Mouse (Mus musculus): Measurements from ENCODE around the gene B4galnt2. TPM values are rescaled to one million over a fixed set of nuclear protein-coding genes. Genes with fewer than 3 reads are reported as not detected.

Gene B4galnt2
- polyA plus RNA-seq, 1 experiment from 2014 or later, result not detected

DNA sequence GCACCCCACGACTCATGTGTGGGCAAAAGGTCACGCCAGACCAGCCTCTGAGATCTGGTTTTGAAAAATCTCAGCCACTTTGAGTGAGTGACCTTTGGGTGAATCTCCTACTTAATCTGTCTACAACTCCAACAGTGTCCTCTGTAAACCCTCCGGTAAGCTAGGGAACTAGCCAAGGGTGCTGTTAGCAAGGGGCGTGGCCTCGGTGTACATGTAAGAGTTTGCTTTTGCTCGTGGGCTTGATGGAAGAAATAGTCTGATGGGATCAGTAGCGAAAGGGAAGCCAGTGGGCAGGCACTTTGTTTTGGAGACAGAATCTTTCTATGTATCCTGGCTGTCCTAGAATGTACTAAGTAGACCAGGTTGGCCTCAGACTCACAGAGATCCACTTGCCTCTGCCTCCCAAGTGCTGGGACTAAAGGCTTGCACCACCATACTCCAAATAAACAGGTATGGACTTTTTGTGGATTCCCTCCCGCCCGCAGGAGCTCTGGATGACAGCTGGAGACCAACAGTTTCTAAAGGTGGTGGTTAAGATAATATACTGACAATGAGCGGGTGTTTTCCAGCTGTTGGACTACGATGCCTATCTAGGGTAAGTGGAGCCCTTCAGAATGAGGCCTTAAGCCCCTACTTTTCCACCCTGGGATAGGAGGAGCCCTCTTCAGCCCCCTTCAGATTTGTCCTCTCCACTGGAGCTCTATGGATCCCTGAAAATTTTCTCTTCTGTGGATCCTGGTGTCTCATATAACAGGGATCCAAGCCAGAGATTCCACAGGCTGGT lies 86.3 kb downstream of the B4galnt2 start:
- WGBS, result 70% methylated on average over 11 of the region's 11 CpGs
- Histone ChIP-seq H3K9ac (ENCODE audit: low read depth, low read length) (no peak overlapping the region), H3K9me3 (ENCODE audit: control insufficient read depth, low read length) (no peaks in the 10 kb centered on the region), H3K4me3 (ENCODE audit: low read depth, low read length) (no peak overlapping the region), H3K27me3 (replicated peaks; ENCODE audit: control insufficient read depth, insufficient read depth, low read length) (peaks cover 83% of the 10 kb centered on the region), H3K4me1 (ENCODE audit: control insufficient read depth, insufficient read depth, low read length) (peaks cover 10% of the 10 kb centered on the region), H3K36me3 (ENCODE audit: control insufficient read depth, insufficient read depth, low read length) (no peaks in the 10 kb centered on the region), H3K4me2 (ENCODE audit: low read depth, low read length) (no peak overlapping the region), H3K27ac (replicated peaks; ENCODE audit: low read depth, low read length) (no peak overlapping the region)
- ATAC-seq (ENCODE audit: low read depth), result no peak
- DNase-seq (ENCODE audit: low spot score), result no peak

DNA sequence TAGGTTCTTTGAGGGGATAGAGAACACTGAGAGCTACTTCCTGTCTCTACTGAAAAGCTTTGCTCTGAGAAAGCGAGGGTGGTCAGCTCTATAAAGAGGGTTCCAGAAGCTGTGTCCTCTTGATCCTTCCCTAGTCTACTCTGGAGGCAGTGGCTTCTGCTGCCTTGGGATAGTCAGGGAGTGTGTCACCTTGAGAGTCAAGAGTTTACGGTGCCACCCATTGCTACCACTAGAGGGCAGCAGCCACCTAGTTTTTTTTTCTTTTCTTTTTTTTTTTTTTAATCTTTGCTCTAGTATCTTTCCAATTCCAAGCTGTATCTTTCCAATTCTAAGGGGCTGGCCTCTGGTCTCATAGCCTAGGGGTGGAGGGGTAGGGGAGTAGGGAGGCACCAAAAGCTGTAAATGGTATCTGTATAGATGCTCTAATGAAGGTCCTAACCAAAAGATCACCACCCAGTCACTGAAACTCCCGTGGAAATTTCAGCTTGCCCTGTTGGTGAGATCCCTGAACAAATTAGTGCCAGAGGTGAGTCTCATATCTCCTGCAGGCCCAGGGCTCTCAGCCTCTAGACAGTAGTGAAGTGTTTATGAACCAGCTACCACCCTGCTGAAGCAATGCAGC lies 87.1 kb downstream of the B4galnt2 start:
- H3K27ac ChIP-seq (replicated peaks; ENCODE audit: low read depth, low read length), result no peak overlapping the region
- H3K9me3 ChIP-seq (ENCODE audit: control insufficient read depth, low read length), result no peaks in the 10 kb centered on the region
- no peak for DNase-seq (ENCODE audit: low spot score)
- ATAC-seq (ENCODE audit: low read depth), result no peak
- peaks cover 10% of the 10 kb centered on the region for H3K4me1 ChIP-seq (ENCODE audit: control insufficient read depth, insufficient read depth, low read length)
- peaks cover 78% of the 10 kb centered on the region for H3K27me3 ChIP-seq (replicated peaks; ENCODE audit: control insufficient read depth, insufficient read depth, low read length)
- no peak overlapping the region for H3K9ac ChIP-seq (ENCODE audit: low read depth, low read length)
- no peak overlapping the region for H3K4me3 ChIP-seq (ENCODE audit: low read depth, low read length)
- 0 out of 2 replicates have a peak overlapping the region, but pooled peaks have one; percentile 4 for H3K4me2 ChIP-seq (ENCODE audit: low read depth, low read length)
- 18% methylated on average over 3 of the region's 3 CpGs for WGBS
- no peaks in the 10 kb centered on the region for H3K36me3 ChIP-seq (ENCODE audit: control insufficient read depth, insufficient read depth, low read length)

DNA sequence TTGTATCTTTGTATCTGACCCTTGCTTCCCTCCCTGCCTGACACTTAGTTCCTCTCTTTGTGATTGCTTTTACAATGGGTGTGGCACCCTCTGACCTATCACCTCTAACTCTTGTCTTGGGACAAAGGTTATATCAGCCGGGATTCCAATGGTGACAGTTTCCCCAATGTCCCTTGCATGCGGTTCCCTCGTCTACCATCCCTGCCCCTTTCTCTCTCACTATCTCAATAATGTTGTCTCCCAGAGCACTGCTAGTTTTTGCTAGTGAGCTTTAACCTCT lies 87.6 kb downstream of the B4galnt2 start:
- no peak overlapping the region for H3K27ac ChIP-seq (replicated peaks; ENCODE audit: low read depth, low read length)
- H3K4me3 ChIP-seq (ENCODE audit: low read depth, low read length), result 0 out of 2 replicates have a peak overlapping the region, but pooled peaks have one; percentile 5
- WGBS, result 24% methylated on average over 3 of the region's 3 CpGs
- H3K36me3 ChIP-seq (ENCODE audit: control insufficient read depth, insufficient read depth, low read length), result no peaks in the 10 kb centered on the region
- peaks cover 10% of the 10 kb centered on the region for H3K4me1 ChIP-seq (ENCODE audit: control insufficient read depth, insufficient read depth, low read length)
- DNase-seq (ENCODE audit: low spot score), result no peak
- ATAC-seq (ENCODE audit: low read depth), result no peak
- H3K9me3 ChIP-seq (ENCODE audit: control insufficient read depth, low read length), result no peaks in the 10 kb centered on the region
- peaks cover 74% of the 10 kb centered on the region for H3K27me3 ChIP-seq (replicated peaks; ENCODE audit: control insufficient read depth, insufficient read depth, low read length)
- no peak overlapping the region for H3K9ac ChIP-seq (ENCODE audit: low read depth, low read length)
- 0 out of 2 replicates have a peak overlapping the region, but pooled peaks have one; percentile 4 for H3K4me2 ChIP-seq (ENCODE audit: low read depth, low read length)

DNA sequence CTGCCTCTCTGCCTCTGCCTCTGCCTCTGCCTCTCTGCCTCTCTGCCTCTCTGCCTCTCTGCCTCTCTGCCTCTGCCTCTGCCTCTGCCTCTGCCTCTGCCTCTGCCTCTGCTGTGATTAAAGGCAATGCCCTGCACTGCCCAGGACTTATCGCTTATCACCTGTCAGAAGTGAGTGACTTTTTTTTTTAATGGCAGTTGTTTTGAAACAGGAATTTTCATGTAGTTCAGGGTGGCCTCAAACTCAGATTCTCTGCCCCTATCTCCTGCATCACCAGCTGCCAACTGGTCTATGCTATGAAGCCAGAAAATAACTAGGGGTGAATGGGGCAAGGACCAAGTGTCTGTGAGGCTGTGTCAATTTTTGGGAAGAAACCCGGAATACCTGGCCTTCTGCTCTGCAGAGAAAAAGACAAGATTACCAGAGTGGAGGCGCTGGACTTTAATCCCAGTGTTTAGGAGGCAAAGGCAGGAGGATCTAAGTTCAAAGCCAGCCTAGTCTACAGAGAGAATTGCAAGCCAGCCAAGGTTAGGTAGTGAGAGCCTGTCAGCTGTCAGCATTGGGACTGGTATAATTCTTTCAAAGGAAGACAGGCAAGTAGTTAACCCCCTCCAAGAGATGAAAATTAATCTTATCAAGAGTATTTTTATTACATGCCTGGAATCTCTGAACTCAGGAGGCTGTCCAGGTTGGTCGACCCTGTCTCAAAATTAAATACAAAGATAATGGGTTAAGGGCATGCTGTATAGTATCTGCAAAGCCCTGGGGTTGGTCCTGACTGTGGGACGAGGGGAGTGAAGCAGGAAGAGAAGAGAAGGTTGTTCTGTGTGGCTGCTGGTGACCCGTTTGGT lies 88.1 kb downstream of the B4galnt2 start:
- 51% methylated on average over 6 of the region's 6 CpGs for WGBS
- no peak overlapping the region for H3K27ac ChIP-seq (replicated peaks; ENCODE audit: low read depth, low read length)
- H3K27me3 ChIP-seq (replicated peaks; ENCODE audit: control insufficient read depth, insufficient read depth, low read length), result peaks cover 68% of the 10 kb centered on the region
- peaks cover 10% of the 10 kb centered on the region for H3K4me1 ChIP-seq (ENCODE audit: control insufficient read depth, insufficient read depth, low read length)
- H3K9ac ChIP-seq (ENCODE audit: low read depth, low read length), result no peak overlapping the region
- ATAC-seq (ENCODE audit: low read depth) (no peak), DNase-seq (ENCODE audit: low spot score) (no peak)
- no peaks in the 10 kb centered on the region for H3K9me3 ChIP-seq (ENCODE audit: control insufficient read depth, low read length)
- 0 out of 2 replicates have a peak overlapping the region, but pooled peaks have one; percentile 5 for H3K4me3 ChIP-seq (ENCODE audit: low read depth, low read length)
- 0 out of 2 replicates have a peak overlapping the region, but pooled peaks have one; percentile 4 for H3K4me2 ChIP-seq (ENCODE audit: low read depth, low read length)
- no peaks in the 10 kb centered on the region for H3K36me3 ChIP-seq (ENCODE audit: control insufficient read depth, insufficient read depth, low read length)

DNA sequence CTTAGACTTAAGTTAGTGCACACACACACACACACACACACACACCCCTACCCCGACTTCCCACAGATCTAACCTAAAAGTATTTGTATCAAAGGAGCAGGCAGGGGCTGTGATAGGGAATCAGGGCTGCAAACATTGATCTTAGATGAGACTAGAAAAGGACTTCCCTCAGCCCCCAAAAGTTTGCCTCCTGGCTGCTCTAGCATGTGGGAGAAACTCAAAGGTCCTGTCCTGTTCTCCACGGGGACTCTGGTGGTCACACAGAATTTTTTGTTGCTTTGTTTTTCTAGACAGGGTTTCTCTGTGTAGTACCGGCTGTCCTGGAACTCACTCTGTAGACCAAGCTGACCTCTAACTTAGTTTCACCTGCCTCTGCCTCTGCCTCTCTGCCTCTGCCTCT lies 89.1 kb downstream of the B4galnt2 start:
- Histone ChIP-seq H3K27ac (replicated peaks; ENCODE audit: low read depth, low read length) (0 out of 2 replicates have a peak overlapping the region, but pooled peaks have one; percentile 2), H3K27me3 (replicated peaks; ENCODE audit: control insufficient read depth, insufficient read depth, low read length) (peaks cover 59% of the 10 kb centered on the region), H3K4me2 (ENCODE audit: low read depth, low read length) (no peak overlapping the region), H3K4me3 (ENCODE audit: low read depth, low read length) (peak overlapping the region; percentile 50), H3K9ac (ENCODE audit: low read depth, low read length) (no peak overlapping the region), H3K36me3 (ENCODE audit: control insufficient read depth, insufficient read depth, low read length) (no peaks in the 10 kb centered on the region), H3K9me3 (ENCODE audit: control insufficient read depth, low read length) (no peaks in the 10 kb centered on the region), H3K4me1 (ENCODE audit: control insufficient read depth, insufficient read depth, low read length) (peaks cover 6% of the 10 kb centered on the region)
- DNase-seq (ENCODE audit: low spot score) (no peak), ATAC-seq (ENCODE audit: low read depth) (no peak)
- 29% methylated on average over 3 of the region's 3 CpGs for WGBS

DNA sequence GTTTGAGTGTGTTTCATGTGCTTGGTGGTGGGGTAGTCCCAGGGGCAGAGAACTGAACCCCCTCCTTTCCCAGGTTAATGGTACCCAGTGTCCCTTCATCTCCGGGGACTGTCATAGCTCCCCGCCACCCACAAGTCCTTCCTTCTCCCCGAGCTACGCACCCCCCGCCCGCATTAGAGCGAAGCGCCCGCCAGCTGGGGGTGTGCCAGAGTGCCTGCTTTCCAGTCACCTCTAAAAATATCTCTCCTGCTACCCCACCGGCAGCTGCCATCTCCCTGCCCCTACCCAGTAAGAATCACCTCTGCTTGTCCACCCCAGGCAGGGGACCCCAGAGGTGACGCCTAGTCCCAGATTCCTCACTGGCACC lies 89.8 kb downstream of the B4galnt2 start:
- 3% methylated on average over 11 of the region's 11 CpGs for WGBS

DNA sequence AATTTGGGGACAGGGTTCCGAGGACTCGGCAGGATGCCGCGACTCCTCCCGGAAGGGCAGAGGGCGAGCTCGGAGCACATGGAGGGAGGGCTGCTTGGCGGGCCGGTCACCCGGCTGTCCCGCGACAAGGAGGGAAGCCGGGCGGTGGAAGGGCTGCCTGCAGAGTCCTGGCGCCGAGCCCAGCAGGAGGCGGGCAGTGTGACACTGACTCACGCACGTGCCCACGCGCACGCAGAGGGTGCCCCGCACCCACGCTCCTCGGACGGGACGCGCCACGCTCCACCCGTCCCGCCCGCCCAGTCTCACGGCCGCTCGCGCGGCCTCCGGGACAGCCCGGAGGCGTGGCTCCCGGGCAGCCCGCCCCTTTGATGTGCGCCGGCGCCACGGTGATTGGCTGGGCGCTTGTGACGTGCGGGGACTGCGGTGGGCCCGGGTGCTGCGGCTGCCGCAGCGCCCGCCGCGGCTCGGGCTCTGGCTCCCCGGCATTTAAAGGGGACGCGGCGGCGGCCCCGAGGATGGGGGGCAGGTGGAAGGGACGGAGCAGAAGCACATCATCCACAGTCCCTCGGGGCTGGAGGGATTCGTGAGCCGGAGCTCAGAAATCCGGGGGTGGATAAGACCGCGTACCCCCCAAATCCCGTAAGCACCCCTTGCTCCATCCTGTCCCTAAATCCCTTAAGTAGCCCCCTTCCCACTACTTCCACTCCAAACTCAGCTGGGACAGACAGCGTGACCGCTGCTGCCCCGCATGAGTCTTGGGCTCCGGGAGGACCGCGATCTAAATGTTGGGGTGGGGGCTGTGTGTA lies 90.4 kb downstream of the B4galnt2 start, which contains the start of gene Phospho1:
Gene Phospho1 (plus strand): TSS at position 429 of the 806 bp plus-strand sequence.
- DNase-seq (ENCODE audit: low spot score), result peak; percentile 95
- no peaks in the 10 kb centered on the region for H3K9me3 ChIP-seq (ENCODE audit: control insufficient read depth, low read length)
- H3K4me3 ChIP-seq (ENCODE audit: low read depth, low read length), result peak within 1 kb of the TSS; percentile 50
- H3K4me1 ChIP-seq (ENCODE audit: control insufficient read depth, insufficient read depth, low read length), result peaks cover 5% of the 10 kb centered on the region
- peak within 1 kb of the TSS; percentile 62 for H3K9ac ChIP-seq (ENCODE audit: low read depth, low read length)
- peak within 1 kb of the TSS; percentile 99 for H3K4me2 ChIP-seq (ENCODE audit: low read depth, low read length)
- WGBS, result 0% methylated on average over 37 of the region's 78 CpGs
- H3K27me3 ChIP-seq (replicated peaks; ENCODE audit: control insufficient read depth, insufficient read depth, low read length), result peaks cover 45% of the 10 kb centered on the region
- peak; percentile 97 for ATAC-seq (ENCODE audit: low read depth)
- 0 out of 2 replicates have a peak within 1 kb of the TSS, but pooled peaks have one; percentile 28 for H3K27ac ChIP-seq (replicated peaks; ENCODE audit: low read depth, low read length)
- no peaks in the 10 kb centered on the region for H3K36me3 ChIP-seq (ENCODE audit: control insufficient read depth, insufficient read depth, low read length)

More for the DNA sequence above, 89.8 kb downstream of the B4galnt2 start:
- ATAC-seq (ENCODE audit: low read depth) (no peak), DNase-seq (ENCODE audit: low spot score) (no peak)
- Histone ChIP-seq H3K4me3 (ENCODE audit: low read depth, low read length) (peak overlapping the region; percentile 50), H3K27ac (replicated peaks; ENCODE audit: low read depth, low read length) (0 out of 2 replicates have a peak overlapping the region, but pooled peaks have one; percentile 28), H3K4me2 (ENCODE audit: low read depth, low read length) (peak overlapping the region; percentile 99), H3K27me3 (replicated peaks; ENCODE audit: control insufficient read depth, insufficient read depth, low read length) (peaks cover 51% of the 10 kb centered on the region), H3K36me3 (ENCODE audit: control insufficient read depth, insufficient read depth, low read length) (no peaks in the 10 kb centered on the region), H3K9ac (ENCODE audit: low read depth, low read length) (peak overlapping the region; percentile 62), H3K4me1 (ENCODE audit: control insufficient read depth, insufficient read depth, low read length) (peaks cover 5% of the 10 kb centered on the region), H3K9me3 (ENCODE audit: control insufficient read depth, low read length) (no peaks in the 10 kb centered on the region)

DNA sequence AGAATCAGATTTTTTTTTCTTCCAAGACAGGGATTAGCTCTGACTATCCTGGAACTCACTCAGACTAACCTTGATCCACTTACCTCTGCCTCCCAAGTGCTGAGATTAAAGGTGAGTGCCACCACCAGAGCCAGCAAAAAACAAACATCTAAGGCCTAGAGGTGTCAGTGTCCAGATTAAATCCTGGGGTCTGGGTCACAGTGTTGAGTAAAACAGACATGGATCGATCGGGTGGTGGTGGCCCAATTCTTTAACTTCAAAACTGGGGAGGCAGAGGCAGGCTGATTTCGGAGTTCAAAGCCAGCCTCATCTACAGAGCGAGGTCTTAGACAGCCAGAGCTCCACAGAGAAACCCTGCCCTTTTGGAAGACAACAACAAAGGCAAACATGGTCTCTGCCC lies 92.3 kb downstream of the B4galnt2 start:
- H3K4me2 ChIP-seq (ENCODE audit: low read depth, low read length), result no peak overlapping the region
- no peak for DNase-seq (ENCODE audit: low spot score)
- H3K4me3 ChIP-seq (ENCODE audit: low read depth, low read length), result no peak overlapping the region
- H3K27me3 ChIP-seq (replicated peaks; ENCODE audit: control insufficient read depth, insufficient read depth, low read length), result peaks cover 28% of the 10 kb centered on the region
- no peaks in the 10 kb centered on the region for H3K36me3 ChIP-seq (ENCODE audit: control insufficient read depth, insufficient read depth, low read length)
- 94% methylated on average over 4 of the region's 4 CpGs for WGBS
- H3K9me3 ChIP-seq (ENCODE audit: control insufficient read depth, low read length), result no peaks in the 10 kb centered on the region
- no peak overlapping the region for H3K9ac ChIP-seq (ENCODE audit: low read depth, low read length)
- H3K27ac ChIP-seq (replicated peaks; ENCODE audit: low read depth, low read length), result no peak overlapping the region
- no peak for ATAC-seq (ENCODE audit: low read depth)
- peaks cover 5% of the 10 kb centered on the region for H3K4me1 ChIP-seq (ENCODE audit: control insufficient read depth, insufficient read depth, low read length)

All from embryonic facial prominence, embryonic 14.5 days (tissue).